Mouse (Mus musculus): ENCODE data around the gene Rhbdl3.

Rhbdl3 gene

DNA sequence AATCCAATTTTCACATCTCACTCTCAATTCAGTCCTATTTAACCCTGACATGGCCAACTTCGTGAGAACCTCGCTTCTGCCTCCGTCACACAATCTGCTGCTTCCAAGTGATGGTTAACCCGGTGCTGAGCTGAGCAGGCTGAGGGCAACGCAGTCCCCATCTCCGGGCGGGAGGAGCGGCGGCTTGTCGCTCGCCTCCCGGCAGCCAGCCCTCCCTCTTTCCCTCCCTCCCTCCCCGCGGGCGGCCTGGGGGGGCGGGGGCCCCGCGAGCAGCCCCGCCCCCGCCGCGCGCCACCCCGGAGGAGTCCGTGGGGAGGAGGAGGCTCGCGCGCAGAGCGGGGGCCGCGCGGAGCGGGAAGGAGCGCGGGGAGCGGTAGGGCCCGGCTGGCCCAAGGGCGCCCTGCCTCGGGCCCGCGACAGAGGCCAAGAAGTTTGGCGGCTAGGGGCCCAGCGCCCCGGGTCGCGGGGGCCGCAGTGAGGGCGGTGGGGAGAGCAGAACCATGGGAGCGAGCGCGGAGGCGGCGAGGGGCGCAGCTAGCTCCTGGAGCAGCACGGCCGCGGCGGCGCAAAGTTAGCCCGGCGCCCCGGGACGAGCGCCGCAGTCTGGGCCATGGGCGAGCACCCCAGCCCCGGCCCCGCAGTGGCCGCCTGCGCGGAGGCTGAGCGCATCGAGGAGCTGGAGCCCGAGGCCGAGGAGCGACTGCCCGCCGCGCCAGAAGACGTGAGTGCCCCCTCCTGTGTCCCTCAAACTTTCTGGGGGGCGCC, at the start of gene Rhbdl3:
Rhbdl3 (plus strand) TSS at position 362 of the 765 bp plus-strand sequence.
- peak; percentile 79 to 86 for DNase-seq (ENCODE audit: inconsistent age in 2 of 2, low spot score in 1 of 2)

DNA sequence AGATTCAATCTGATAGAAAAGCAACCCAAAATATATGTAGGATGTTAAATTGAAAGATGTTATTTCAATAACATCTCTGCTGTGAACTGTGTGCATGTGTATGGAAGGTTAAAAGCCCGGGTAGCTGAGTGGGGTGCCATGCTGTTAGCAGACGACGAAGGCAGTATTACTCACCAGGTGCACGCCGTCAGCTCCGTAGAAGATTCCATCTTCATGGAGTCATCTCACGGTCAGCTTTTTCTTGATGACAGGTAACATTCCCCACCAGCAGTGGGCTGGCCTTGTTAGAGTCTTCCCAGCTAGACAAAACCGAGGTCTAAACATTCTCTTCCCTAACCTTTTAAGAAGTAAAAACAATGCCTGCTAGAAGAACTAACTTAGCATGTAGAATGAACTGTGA, 36.6 kb upstream of the Rhbdl3 start:
- no peak for DNase-seq (ENCODE audit: inconsistent age in 2 of 2, low spot score in 1 of 2)

DNA sequence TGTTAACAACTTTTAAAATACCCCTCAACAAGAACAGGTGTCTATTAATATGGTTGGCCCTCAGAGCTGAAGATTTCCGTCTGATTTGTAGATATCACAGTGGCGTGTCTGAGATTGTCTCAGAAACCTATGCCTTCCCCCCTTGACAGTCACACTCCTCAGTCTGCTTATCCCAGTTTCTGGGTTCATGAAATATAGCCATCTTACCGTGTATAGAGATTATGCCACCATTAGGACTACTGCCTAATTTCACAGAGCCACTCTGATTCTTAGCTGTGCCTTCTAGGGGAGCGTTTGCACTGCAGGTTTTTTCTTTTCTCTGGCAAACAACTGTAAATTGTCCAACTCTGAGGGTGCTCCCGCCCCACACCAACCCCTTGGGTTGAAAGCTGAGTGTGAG, 29.6 kb upstream of the Rhbdl3 start:
- DNase-seq (ENCODE audit: inconsistent age in 2 of 2, low spot score in 1 of 2): no peak

DNA sequence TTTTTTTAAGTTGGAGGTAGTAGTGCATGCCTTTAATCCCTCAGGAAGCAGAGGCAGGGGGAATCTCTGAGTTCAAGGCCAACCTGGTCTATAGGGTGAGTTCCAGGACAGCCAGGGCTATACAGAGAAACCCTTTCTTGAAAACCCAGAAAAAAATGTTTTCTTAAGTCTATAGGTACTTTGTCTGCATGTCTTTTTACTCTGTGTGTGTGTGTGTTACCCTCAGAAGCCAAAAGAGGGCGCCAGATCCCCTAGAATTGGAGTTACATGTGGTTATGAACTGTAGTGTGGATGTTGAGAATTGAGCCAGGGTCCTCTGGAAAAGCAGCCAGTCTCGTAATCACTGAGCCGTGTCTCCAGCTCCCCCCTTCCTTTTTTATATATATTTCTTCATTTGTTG, 25.7 kb upstream of the Rhbdl3 start:
- no peak for DNase-seq (ENCODE audit: inconsistent age in 2 of 2, low spot score in 1 of 2)

DNA sequence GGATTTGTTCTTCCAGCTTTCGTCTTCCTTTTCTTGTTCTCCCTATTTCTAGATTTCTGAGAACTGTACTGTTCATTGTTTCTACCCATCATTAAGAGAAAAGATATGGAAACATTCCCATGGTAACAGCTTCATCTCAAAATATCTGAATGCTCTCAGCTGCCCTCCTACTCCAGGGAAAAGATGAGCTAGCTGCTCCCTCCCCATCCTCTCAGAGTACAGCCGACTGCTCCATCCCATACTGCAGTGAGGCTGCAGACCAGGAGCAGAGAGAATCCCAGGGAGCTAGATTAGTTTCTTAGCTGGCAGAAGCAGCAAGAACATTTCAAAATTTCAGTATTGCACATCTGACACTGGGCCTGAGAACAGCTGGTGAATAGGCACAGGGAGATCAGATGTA, 22.7 kb upstream of the Rhbdl3 start:
- DNase-seq (ENCODE audit: inconsistent age in 2 of 2, low spot score in 1 of 2): no peak

DNA sequence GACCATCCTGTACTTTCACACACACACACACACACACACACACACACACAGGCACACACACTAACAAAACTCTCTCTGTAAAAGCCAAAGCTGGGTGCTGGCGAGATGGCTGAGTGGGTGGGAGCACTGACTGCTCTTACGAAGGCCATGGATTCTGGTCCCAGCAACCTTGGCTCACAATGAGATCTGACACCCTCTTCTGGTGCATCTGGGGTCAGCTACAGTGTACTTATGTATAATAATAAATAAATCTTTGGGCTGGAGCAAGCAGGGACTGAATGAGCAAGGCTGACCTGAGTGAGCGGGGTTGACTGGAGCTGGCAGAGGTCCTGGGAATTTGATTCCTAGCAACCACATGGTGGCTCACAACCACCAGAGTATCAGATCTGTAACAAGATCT, 16.9 kb upstream of the Rhbdl3 start:
- peak; percentile 14 to 36 for DNase-seq (ENCODE audit: inconsistent age in 2 of 2, low spot score in 1 of 2)

DNA sequence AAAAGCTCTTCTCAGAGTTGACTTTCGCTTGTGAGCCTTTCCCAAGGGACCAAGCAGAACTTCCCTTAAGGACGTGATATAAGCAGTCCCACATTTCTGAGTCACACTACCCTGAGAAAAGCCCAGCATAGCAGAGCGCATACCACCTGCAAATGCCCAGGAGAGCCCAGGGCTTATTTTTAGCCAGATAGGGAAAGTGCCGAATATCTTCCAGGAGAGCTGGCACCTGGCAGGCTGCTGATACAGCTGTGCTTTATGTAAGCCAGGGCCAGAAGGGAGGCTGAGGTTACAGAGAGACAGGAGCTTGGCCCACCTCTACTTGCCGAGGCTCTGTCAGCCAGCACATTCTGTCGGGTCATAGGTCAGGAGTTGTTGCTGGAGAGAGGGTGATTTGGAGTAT, 16.1 kb upstream of the Rhbdl3 start:
- DNase-seq (ENCODE audit: inconsistent age in 2 of 2, low spot score in 1 of 2): no peak

DNA sequence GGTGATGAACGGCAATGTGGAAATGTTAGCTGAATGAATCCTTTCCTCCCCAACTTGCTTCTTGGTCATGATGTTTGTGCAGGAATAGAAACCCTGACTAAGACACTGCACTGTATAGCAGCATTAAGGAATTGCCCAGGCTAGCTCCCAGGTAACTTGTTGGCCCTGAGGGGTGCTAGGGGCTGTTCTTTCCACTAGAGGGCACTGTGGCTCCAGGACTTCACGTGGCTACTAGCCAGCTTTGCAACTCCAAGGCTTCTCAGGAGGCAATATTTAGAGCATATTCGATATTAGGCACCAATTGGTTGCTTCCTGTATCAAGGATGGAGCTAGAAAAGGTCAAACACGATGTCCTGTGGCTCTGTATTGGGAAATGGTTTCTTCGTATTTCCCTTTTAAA, 13.6 kb upstream of the Rhbdl3 start:
- DNase-seq (ENCODE audit: inconsistent age in 2 of 2, low spot score in 1 of 2): peak; percentile 68 to 93

DNA sequence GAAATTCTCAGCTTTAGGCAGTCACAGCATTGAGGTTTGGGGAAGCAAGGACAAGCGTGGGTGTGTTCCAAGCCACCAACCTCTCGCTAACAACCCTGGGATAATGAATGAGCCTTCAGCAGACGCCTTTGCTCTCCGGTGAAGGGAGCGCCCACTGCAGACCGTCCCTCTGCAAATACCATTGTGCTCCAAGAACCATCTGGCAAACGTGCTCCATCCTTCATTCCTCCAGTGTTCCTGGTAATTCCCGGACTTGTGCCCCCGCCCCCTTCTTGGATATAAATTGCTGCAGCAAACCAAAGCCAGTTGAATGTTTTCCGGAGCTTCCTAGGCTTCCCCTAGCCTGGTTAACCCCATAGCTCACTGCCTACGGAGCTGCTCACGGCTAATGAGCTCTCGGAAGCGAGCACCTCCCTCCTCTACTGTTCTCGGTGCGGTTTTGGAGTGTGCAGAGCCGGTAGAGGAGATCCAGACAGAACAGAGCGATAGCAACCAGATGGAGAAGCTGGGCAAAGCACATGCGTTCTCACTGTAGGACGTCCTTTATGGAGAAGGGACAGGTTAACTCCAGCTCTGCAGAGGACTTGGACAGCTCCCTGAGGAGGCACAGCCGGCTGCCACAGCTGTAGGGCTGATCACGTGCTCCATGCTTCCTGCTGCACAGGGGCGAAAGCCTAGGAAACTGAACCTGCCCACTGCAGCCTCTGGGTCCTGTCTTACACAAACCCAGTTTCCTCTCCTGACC, 10.8 kb upstream of the Rhbdl3 start:
- DNase-seq (ENCODE audit: inconsistent age in 2 of 2, low spot score in 1 of 2): peak; percentile 25 to 64

DNA sequence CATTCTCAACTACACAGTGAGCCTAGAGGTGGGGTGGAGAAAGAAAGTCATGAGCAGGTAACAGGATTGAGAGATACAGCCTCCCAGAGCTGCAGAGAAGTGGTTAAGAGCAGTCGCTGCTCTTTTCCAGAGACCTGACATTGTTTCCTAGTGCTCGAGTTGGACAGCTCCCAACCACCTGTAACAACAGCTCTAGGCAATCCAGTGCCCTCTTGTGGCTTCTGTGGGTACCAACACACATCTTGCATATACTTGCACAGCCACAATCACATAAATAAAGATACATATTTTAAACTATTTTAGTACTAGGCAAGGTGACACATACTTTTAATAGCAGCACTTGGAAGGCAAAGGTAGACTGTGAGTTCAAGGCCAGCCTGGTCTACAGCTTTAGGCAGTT, 9.7 kb upstream of the Rhbdl3 start:
- DNase-seq (ENCODE audit: inconsistent age in 2 of 2, low spot score in 1 of 2): no peak

DNA sequence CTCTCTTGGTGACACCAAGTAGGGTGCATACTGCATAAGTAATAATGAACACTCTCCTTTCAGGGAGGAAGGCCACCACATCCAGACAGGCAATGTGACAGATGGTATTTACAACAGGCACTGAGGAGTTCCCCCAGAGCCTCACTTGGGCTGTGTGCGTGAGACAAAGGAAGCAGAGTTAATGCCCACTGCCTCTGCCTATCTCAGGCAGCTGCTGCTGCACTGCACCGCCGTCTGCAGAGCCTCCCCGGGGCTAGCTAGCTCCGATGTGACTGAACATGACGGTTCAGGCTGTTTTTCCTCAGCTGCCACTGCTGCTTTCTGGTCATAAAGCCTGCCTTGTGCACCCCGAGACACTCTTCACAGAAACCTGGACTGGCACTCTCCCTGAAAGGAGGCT, 8.2 kb upstream of the Rhbdl3 start:
- DNase-seq (ENCODE audit: inconsistent age in 2 of 2, low spot score in 1 of 2): no peak

DNA sequence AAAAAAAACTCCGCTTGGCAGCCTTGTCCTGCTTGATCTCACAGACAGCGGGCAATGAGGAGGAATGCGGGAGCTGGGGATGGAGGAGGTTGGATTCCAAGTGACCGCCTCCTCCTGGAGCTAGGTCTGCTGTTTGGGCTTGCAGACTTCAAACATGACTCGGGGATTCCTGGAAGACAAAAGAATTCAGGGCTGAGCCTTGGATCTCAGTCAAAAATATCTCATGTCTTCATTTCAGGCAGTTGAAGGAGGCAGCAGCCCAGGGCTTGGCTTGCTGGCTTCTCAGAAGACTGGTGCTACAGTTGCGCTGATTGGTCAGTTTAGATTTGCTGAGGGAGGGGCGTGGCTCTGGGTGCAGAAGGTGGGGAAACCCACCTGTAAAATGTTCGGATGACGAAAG, 5.6 kb upstream of the Rhbdl3 start:
- DNase-seq (ENCODE audit: inconsistent age in 2 of 2, low spot score in 1 of 2): no peak

DNA sequence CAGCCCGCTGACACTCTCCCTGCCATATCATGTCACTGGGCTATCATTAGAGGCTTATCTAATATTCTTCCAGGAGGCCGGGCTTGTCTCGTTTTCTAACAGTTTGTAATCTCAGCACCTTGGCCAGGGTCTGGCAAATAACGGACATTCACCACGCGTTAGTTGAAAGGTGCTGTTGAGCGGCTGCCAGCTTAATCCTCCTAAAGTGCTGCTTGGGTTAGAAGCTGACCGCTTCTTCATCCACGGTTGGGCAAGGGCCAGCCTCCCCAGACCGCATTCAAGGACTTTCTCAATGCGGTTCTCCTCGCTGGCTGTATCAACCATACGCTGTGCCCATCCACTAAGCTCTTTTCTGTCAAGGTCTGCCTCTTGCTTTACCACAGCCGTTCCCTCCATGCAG, 4.9 kb upstream of the Rhbdl3 start:
- DNase-seq (ENCODE audit: inconsistent age in 2 of 2, low spot score in 1 of 2): no peak

DNA sequence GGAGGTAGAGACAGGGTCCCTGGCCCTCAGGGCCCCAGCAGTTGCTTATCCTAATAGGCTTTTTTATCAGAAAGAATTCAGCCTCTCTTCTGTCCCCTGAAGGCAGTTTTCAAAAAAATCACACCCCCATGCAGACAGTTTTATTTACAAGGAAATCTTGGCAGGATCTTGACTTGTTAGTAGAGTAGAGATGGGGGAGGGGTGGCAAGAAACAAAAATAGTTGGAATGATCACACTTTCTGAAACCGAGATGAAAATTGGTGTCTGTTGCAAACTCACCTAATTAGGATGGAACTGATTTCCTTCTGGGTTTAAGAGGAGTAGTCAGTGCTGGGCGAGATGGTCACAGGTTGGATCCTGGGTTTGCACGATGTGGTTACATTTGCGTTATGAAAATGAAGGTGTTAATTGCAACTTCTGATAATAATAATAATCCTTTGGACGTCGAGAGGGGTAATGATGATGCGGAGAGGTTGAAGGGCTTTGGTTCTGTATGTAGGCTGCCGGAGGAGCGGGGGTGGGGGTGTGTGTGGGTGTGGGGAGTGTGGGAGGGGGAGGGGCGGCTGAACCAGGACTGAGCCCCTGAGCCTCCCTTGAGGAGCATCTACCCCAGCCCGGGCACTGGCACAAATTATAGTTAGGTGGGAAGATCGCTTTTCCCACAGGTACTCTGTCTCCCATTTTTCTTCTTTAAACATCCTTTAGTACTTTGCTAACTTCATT, 1.0 kb upstream of the Rhbdl3 start:
- DNase-seq (ENCODE audit: inconsistent age in 2 of 2, low spot score in 1 of 2): no peak

DNA sequence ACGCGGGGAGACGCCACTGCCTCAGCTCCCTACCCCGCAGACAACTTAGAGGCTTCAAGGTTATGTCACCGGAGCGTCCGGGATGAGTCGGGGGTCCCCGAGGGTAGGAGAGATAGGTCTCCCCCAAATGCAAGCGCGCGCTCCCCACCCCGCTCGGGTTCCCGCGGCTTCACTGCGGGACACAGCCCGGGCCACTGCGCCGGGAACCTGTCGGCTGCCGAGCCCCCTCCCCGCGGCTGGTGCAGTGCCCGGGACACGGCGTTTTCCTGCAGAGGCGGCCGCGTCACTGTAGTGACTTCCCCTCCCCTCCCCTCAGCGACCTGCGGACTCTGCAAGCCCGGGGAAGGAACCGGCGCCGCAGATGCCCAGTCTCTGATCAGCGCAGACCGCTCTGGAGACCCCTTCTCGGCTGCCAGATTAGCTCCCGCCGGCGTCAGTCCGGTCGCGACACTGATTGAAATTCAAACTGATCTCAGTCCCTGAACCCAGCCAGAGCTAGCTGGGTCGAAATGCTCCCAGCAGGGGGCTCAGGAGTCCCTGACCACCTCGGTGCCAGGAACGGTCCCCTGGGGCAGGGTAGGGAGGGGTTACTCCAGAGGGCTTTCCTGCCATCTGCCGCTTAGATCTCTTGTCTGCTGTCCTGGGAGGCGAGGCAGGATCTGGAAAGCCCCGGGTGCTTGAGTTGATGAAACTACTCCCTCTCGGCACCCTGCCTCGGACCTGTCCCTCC, 769 bp downstream of the Rhbdl3 start:
- peak; percentile 63 to 84 for DNase-seq (ENCODE audit: inconsistent age in 2 of 2, low spot score in 1 of 2)

DNA sequence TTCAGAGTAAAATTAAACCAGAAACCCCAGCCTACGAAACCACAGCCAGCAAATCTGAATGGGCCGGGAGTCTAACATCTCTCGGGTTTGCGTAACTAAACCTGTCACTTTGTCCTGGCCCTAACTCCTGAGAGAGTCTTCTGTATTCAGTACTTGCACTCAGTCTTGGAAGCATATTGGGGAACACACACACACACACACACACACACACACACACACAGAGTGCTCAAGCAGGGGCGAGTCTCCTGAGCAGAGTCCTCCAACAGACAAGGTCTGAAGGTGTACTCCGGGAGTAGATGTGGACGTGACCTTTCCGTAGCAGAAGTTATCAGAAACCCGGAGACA, 1.3 kb downstream of the Rhbdl3 start:
- DNase-seq (ENCODE audit: inconsistent age in 2 of 2, low spot score in 1 of 2): no peak

DNA sequence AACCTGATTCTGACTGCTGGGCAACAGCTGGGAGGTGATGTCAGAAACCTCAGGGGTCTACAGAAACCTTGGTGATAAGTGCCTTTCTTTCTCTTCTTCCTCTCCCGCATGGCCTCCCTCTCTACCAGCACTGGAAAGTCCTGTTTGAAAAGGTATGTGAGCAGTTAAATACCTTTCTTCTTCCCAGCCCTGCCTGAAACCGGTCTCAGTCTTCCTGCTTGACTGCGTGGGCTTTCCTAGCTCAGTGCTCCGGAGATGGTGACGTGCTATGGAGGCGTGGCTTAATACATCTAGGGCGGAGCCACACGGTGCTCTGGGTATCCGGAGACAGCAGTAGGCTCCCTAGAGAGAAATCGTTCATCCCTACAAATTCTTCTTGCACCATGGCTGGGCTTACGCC, 1.8 kb downstream of the Rhbdl3 start:
- DNase-seq (ENCODE audit: inconsistent age in 2 of 2, low spot score in 1 of 2): peak; percentile 80 to 88

DNA sequence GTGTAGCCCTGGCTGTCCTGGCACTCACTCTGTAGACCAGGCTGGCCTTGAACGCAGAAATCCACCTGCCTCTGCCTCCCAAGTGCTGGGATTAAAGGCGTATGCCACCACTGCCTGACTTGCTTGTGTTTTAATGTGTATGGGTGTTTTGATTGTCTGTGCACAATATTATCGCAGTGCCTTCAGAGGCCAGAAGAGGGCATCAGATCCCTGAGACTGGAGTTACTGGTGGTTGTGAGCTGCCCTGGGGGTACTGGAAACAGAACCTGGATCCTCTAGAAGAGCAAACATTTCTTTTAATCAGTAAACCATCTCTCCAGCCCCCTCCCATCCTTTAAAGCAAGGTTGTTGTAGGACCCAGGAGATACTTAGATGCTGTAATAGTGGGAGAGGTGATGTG, 3.0 kb downstream of the Rhbdl3 start:
- DNase-seq (ENCODE audit: inconsistent age in 2 of 2, low spot score in 1 of 2): no peak

DNA sequence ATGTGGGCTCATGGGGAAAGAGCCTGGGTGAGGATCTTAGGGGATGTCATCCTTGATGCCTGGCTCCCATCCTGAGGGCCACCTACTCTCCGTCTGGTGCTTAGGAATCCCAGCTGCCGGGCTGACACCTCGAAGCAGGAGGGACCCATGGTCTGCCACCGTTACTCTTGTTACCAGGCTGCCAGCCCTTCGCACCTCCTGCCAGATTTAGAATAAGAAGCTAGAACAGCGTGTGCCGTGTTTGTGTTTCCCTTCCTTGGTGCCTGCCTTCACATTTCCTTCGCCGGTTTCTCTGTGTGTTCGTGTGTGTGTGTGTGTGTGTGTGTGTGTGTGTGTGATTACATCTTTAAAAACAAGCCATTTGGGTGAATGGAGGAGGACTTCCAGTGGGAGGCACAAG, 4.1 kb downstream of the Rhbdl3 start:
- DNase-seq (ENCODE audit: inconsistent age in 2 of 2, low spot score in 1 of 2): no peak

DNA sequence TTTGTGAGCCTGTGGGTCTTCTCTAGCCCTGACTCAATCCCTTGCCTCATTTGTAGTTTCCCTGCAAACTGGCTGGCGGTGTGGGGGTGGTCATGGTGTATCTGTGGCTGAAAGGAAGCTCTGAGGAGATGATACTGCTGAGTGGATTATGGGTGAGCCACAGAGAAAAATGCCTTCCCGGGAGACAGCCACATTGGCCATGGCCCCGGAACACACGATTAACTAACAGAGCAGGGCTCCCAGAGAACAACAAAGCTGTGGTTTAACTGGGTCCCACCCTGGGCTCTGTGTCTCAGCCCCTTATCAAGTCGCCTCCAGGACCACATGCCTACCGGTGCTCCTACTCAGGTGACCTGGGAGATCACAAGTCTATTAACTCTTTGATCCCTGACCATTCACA, 7.8 kb downstream of the Rhbdl3 start:
- DNase-seq (ENCODE audit: inconsistent age in 2 of 2, low spot score in 1 of 2): no peak

DNA sequence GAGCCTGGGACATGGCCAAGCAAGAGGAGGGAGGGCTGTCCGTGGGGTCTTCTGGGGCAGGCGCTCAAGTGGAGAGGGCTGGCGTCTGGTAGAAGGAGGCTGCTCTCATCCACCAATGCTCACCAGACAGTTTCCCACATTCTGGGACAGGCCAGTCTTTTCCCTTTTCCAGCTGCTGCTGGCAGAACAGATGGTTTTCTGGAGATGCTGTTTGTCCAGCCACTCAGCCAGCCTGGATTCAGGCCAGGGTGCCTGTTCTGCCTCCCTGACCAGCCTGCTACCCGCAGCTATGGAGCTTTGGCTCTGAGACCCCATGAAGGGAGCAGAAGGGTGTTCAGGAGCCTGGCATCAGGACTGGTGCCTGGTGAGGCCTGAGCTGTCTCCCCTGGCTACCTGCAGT, 10.6 kb downstream of the Rhbdl3 start:
- DNase-seq (ENCODE audit: inconsistent age in 2 of 2, low spot score in 1 of 2): no peak

Measured in adrenal gland, adult (tissue).